Mouse (Mus musculus) cortical plate, adult 2 months (tissue): Measurements from ENCODE around the gene Brd3os. TPM values are rescaled to one million over a fixed set of nuclear protein-coding genes. Genes with fewer than 3 reads are reported as not detected.

ENCODE experiments used
- H3K27ac ChIP-seq: fragments of 200-500 bp; 2 replicates; pipeline ENCODE4 v1.5.1; 2012; ENCODE audit warnings: low read length, control low read depth, inconsistent platforms; ENCODE audit not compliant: insufficient read depth
- H3K4me1 ChIP-seq: fragments of 200-500 bp; 2 replicates; pipeline ENCODE4 v1.6.1; 2011; ENCODE audit warnings: low read length; ENCODE audit not compliant: control insufficient read depth, insufficient read depth
- H3K4me3 ChIP-seq: fragments of 200-500 bp; 2 replicates; pipeline ENCODE4 v1.5.1; 2011; ENCODE audit warnings: mild to moderate bottlenecking, low read length, control low read depth; ENCODE audit not compliant: insufficient read depth
- CTCF ChIP-seq: fragments of 200-500 bp; IDR thresholded peaks from 2 replicates; pipeline ENCODE4 v1.5.1; 2011; ENCODE audit warnings: mild to moderate bottlenecking, control low read depth, low read length; ENCODE audit not compliant: insufficient read depth; ENCODE audit errors: extremely low read depth
- POLR2A ChIP-seq: fragments of 200-500 bp; IDR thresholded peaks from 2 replicates; pipeline ENCODE4 v1.6.1; 2011; ENCODE audit warnings: mild to moderate bottlenecking, low read length, control low read depth; ENCODE audit not compliant: insufficient read depth; ENCODE audit errors: extremely low read depth
- polyA plus RNA-seq: library from polyadenylated mRNA; depleted of rRNA; stranded (reverse); fragments of >200 nt; gene quantifications from 2 replicates; pipeline ENCODE4 v1.2.3, GENCODE M21; 2012

The Brd3os gene
- polyA plus RNA-seq, 1 experiment: 48.0 TPM

DNA sequence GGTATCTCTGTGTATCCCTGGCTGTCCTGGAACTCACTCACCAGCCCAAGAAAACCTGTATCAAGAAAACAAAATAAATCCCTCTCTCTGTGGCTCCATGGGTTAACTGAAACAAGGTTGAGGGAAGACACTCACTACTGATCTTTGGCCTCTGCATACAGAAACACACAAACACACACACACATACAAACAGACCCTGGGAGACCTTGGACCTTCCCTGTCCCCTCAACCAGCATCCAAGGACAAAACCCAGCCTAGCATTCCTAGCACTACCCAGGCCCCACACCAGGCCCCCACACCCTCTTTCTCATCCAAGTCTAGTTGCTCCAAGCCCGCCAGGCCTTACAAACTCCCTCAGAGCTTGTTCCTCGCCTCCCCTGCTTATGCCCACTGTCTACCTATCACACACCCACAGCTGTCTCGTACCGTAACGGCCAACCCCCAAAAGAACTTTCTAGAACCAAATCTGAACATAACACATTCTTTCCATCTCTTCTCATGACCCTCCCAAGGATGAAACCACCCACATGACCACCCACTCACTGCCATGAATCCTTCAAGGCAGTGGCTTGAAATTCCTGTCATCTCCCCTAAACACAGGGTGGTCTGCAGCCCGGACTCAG lies 31.5 kb upstream of the Brd3os start:
- TF ChIP-seq CTCF (no peak), POLR2A (no peak)
- no peak overlapping the region for H3K27ac ChIP-seq
- no peak overlapping the region for H3K4me3 ChIP-seq
- H3K4me1 ChIP-seq: no peaks in the 10 kb centered on the region; the same call in none of the 2 replicates

DNA sequence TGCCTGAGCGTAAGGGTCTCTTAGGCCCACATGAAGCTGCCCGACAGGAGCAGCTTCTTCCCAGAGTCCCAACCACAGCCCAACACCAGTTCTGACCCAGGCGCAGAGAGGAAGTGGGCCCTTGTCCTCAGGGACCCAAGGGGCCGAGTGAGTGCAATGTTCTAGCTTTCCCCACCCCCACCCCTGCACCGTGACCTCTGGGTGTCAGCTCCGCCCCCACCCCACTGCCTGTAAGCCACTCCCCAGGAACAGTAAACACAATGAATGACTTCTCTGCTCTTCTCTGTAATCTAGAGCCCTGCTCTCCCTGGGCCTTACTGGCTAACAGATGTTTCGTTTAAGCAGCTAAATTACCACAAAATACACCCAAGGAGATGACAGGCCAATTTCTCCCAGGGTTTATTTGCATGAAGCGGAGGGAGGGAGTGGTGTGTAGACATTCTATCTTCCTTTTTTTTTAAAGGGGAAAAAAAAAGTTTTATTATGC lies 30.4 kb upstream of the Brd3os start:
- no peak overlapping the region for H3K4me3 ChIP-seq
- TF ChIP-seq POLR2A (no peak), CTCF (no peak)
- no peaks in the 10 kb centered on the region; the same call in none of the 2 replicates for H3K4me1 ChIP-seq
- no peak overlapping the region for H3K27ac ChIP-seq

DNA sequence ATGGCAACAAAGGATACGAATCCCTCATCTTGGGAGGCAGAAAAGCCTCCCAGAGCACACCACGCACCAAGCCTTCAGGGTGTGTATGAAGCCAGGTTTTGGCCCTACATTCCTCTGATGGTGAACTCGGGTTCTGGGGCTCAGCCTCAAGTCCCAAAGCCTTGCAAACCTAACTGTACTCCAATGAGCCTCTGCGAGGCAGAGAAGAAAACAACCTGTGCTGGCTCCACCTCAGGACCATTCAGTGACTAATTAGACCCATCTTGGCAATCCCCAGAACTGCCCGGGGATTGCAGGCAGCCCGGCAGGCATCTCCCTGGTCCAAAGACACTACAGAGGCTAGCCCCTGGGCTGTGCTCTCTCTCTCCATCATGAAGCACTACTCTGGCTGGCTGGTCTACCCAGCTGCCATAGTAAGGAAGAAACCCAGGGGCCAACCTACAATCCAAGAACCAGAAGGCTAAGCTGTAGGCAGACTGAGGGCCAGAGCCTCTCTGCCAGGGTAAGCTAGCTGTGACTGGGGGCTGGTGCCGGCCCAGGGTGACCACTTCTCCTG lies 29.8 kb upstream of the Brd3os start:
- H3K4me1 ChIP-seq: no peaks in the 10 kb centered on the region; the same call in none of the 2 replicates
- no peak overlapping the region for H3K4me3 ChIP-seq
- TF ChIP-seq POLR2A: no peak
- TF ChIP-seq CTCF: no peak
- no peak overlapping the region for H3K27ac ChIP-seq

DNA sequence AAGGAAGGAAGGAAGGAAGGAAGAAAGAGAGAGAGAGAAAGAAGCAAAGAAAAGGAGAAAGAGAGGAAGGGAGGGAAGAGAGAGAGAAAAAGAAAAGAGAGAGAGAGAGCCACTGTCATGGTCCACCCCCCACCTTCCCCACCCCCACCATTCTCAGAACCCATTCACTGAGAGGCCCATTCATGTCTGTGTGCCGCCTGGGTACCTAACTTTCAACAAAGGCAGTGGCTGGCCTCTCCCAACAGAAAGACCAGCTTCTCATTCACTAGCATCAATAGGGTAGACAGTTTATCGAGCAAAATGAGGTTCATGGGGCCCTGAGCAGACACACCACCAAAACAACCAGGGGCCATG lies 28.6 kb upstream of the Brd3os start:
- H3K27ac ChIP-seq: no peak overlapping the region
- no peak overlapping the region for H3K4me3 ChIP-seq
- no peak for TF ChIP-seq POLR2A
- TF ChIP-seq CTCF: no peak
- H3K4me1 ChIP-seq: peaks cover under 1% of the 10 kb centered on the region

DNA sequence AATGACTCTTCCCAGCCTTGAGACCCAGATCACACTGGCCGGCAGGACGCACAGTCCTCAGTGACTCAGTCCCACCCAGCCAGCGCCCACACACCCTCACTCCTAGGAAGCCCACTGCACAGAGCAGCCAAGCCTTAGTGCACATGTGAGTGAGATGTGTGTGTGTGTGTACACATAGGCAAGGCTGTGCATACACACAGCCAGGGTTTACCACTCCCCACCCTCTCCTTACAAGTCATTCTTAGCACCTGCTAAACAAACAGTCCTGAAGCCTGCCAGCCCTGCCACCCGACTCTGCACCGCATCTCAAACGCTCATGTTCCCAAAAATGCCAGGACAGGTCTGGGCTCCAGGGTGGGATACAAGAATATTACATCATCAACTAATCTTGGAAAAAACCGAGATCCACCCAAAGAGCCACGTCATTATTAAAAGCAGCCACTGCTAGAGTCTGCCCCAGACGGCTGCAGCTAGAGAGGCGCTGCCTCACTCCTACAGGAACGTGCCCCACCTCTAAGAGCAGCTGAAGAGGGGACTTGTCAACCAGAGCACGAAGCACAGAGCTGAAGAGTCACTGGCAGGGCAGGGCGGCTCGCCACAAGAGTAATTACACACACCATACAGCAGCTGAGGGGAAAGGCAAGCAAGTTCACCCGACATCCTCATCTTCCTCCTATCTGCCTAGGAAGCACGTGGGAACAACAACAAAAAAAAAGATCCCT lies 28.0 kb upstream of the Brd3os start:
- Histone ChIP-seq H3K4me1 (peaks cover 2% of the 10 kb centered on the region), H3K4me3 (no peak overlapping the region), H3K27ac (no peak overlapping the region)
- TF ChIP-seq CTCF: no peak
- TF ChIP-seq POLR2A: no peak

DNA sequence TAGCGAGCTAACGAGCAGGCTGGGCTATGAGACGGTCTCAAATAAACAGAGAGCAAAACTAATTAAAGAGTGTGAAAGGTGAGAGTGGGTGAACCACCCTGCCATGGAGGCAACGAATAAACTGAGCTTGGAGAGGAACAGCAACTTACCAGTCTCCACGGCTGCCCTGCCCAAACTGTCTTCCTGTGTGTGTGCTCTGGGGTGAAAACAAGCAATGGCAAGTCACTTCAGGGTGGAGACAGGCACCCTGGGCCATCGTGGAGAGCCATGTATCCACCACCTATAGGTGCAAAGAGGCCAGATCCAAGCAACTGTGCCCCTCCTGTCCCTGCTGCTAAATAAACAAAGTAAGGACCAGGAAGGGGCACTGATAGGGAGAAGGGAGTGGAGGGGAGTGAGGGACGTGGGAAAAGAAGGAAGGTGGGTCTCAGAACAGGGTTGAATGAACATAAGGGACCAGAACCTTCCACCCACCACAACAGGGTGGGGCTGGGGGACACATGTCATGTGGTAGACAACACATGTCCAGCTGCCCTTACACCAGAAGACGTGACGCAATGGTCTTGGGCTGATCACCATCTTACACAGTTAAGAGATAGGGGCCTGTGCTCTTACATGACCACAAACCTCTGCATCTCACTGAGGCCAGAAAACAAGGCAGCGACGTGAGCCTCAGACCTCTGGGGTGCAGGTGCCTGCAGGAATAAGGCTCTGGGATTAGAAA lies 26.9 kb upstream of the Brd3os start:
- TF ChIP-seq CTCF: no peak
- TF ChIP-seq POLR2A: no peak
- H3K27ac ChIP-seq: no peak overlapping the region
- H3K4me3 ChIP-seq: no peak overlapping the region
- H3K4me1 ChIP-seq: peaks cover 2% of the 10 kb centered on the region

DNA sequence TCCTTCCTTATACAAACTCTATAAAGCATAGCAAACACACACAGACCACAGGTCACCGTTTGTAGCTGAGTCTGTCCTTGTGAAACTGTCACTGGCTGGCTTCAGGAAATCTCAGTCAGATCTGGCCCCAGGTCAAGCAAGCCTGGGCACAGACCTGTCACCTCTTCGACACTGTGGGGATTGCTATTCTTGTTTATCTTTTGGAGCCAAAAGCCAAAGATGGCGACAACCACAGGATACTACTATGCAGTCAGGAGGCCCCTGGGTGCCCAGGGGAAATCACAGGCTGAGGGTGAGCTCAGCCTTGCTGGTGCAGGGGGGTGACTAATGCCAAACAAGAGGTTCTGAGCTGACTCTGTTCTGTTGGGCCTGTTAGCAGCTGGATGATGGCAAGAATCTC lies 25.7 kb upstream of the Brd3os start:
- Histone ChIP-seq H3K4me1 (peaks cover 2% of the 10 kb centered on the region), H3K27ac (no peak overlapping the region), H3K4me3 (no peak overlapping the region)
- TF ChIP-seq CTCF (no peak), POLR2A (no peak)

DNA sequence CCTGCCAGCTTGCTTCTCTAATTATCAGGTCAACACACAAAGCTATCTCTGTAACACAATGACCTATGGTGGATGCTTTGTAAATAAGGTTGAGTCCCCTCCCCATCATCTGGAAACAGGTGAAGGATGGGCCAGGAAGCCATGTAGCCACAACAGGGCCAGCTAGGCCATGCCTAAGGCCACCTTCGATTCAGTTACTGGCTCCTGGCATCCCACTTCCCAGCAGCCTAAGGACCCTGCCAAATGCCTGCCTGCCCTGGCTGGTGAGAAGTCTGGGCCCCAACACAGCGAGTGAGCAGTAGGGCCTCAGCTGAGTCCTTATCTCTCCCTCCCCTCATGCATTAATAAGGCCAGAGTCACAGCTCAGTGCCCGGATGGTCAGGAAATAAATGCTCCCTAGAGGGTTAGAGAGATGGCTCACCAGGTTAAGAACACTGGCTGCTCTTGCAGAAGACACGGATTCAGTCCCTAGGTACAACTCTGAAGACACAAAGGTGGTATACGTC lies 24.4 kb upstream of the Brd3os start:
- H3K27ac ChIP-seq: no peak overlapping the region
- TF ChIP-seq POLR2A: no peak
- TF ChIP-seq CTCF: no peak
- no peak overlapping the region for H3K4me3 ChIP-seq
- peaks cover 2% of the 10 kb centered on the region for H3K4me1 ChIP-seq

DNA sequence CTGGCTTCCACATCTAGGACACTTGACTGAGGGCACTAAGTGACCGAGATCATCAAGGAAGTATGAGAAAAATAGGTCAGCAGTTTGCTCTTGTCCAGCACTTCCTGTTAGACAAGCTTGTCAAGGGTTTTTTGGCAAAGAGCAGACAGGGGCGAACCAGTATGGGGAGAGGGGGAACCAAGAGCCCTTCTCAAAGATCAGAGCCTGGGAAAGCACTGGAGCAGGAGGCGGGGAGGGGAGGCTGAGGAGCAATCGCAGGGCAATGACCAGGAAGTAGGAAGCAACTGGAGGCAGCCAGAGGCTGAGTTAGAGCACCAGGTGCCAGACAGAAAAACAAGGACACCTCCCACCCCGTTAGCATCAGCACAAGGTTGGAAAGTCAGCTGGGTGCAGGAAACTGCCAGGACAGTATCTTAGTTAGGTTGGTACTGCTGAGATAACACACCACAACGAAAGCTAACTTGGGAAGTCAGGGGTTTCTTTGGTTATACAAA lies 23.5 kb upstream of the Brd3os start:
- no peak overlapping the region for H3K27ac ChIP-seq
- peaks cover 2% of the 10 kb centered on the region for H3K4me1 ChIP-seq
- TF ChIP-seq CTCF (no peak), POLR2A (no peak)
- no peak overlapping the region for H3K4me3 ChIP-seq
